Mouse (Mus musculus) frontal cortex, adult 2 months (tissue): ENCODE measurements at regions not wholly inside any gene's neighbourhood (a gene's known extent, or its start where the extent isn't known, plus 50 kb on each side); places are given as distances from the start of the nearest gene placed in this dataset.
A peak's percentile ranks its signal among the peaks of the same experiment; 100 is the strongest.

Source experiments
- DNase-seq, 2 experiments: peaks; one replicate each; pipeline ENCODE4 v3.0.0; 2022; ENCODE audit warnings: low spot score in 1 of 2; ENCODE audit errors: extremely low spot score in 1 of 2

- no peak for DNase-seq
These were observed 59.7 kb downstream of the H2al1j start for GRCm38 (mm10) chrX:11387200-11387940.

DNA sequence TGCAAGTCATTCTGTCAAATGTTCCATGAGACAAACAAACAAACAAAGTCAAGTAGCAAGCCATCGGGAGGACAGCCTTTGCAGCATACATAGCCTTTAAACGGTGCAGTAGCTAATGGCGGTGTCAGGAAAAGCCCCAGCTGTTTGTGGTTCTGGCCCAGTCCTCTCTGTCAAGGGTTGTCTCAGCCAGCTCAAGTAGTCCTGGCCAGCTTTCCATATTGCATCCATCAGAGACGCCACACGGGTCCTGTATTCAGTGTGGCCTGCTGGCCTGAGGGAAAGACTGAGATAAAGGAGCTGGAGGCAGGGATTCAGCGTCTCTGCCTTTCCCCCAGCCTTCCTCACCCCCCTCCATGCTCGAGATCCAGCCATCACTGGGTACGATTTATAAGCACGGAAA, 61.2 kb downstream of the H2al1j start:
- DNase-seq = no peak

DNA sequence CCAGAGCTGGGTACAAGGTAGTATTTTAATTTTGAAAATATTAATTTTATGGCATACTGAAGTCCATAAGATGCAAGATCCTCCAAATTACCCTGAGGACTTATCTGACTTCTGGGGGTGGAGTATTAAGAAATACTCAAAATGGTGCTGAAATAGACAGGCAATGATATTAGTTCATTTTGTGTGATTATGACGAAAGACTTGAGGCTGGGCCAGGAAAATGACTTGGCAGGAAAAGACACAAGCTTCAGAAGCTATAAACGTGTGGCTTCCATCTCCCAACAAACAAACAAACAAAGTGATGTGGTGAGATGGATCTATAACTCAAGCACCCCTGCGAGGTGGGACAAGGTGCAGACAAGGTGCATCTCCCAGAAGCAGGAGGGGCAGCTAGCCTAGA, 72.8 kb downstream of the H2al1j start:
- no peak for DNase-seq

DNA sequence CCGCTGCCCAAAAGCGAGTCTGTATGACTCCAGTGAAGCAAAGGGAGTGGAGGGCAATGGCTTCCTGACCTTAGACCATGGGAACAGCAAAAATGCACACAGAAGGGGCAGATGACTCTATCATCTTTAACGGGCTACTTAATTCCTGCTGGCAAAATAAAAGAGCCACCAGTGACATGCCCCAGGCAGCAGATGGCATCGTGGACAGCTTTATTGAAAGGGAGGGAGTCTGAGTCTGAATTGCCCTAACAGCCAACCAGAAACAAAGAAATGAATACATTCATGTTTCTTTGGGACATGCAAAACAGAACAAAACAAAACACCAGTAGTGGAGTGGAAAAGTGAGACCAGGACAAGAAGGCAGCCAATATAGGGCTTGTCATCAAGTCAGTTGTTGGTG, 76.7 kb downstream of the H2al1j start:
- DNase-seq = no peak

DNA sequence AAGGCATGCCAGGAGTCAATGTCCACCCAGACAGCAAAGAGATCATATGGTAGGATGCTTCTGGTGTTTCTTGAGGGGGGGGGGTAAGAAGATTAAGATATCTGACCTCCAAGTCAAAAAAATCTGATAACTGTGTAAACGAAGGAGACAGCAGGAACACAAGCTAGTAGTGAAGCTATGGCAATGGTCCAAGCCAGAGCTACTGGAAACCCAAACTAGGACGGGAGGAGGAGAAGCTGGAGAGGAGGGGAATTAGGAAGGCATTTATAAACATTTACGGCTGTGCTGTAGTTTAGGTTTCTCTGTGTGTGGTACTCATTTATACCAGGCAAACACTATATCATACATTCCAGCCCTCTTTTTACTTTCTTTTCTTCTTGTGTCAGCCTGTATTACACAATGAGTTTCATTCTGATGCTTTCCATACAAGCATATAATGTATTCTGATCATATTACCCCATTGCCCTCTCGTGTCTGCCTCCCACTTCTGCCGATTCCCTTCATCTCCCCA, 84.7 kb downstream of the H2al1j start:
- no peak for DNase-seq

GRCm38 (mm10) chrX:11415662-11416061, 88.0 kb downstream of the H2al1j start:
- DNase-seq = no peak

DNA sequence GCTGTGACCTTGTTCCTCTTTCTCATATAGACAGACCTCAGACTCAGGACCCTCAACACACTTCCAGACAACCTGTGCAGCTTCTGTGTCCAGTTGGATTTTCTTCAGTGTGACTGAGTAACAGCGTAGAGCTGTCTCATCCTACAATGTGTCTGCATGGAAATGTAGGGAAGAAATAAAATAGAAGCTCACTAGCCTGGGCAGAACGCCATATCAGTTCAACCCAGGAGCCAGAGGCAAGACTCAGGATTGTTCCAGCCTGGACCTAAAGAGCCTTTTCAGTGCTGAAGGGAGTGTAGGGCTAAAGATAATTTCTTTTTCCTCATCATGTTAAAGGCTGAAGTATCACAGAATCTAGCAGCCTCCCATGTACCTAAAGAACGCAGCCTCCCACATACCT, 88.9 kb downstream of the H2al1j start:
- DNase-seq = no peak

GRCm38 (mm10) chrX:11417861-11418260, 90.2 kb downstream of the H2al1j start:
- no peak for DNase-seq

DNA sequence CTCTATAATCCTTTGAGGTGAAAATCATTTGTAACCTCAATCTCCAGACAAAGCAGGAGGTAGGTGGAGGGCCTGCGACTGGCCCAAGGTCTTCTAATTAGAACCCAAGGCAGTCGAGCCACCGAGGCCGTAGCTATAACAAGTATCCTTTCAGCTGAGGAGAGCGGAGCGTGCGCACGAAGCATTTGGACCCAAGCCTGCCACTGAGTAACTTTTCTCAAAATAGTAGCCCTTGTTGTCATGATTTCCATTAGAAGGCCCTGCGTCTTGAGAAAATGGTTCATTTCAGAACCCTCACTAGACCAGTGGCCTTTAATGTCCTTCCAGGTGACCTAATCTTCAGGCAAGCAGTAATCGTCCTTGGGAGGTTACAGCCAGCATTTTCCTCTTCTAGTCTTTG, 90.6 kb downstream of the H2al1j start:
- no peak for DNase-seq

DNA sequence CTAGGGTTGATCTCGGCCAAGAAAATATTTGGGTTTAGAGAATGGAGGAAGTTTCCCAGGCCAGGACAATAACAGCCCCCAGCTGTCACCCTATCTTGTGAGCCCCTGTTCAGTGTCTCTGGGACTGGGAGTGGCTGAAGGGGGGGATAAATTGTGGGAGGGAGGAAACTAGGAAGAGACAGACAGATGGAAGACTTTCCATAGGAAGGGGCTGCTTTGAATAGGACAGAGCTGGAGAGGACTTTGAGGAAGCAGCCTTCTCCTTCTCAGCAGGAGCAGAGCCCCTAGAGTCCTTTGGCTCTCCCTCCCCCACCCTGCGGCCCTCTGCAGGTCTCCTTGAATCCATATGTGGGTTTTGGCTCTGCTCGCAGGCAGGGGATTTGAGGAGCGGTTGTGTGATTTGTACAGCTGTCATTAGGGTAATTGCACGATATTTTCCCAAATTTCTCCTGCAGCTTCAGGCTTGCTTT, 91.6 kb downstream of the H2al1j start:
- no peak for DNase-seq

DNA sequence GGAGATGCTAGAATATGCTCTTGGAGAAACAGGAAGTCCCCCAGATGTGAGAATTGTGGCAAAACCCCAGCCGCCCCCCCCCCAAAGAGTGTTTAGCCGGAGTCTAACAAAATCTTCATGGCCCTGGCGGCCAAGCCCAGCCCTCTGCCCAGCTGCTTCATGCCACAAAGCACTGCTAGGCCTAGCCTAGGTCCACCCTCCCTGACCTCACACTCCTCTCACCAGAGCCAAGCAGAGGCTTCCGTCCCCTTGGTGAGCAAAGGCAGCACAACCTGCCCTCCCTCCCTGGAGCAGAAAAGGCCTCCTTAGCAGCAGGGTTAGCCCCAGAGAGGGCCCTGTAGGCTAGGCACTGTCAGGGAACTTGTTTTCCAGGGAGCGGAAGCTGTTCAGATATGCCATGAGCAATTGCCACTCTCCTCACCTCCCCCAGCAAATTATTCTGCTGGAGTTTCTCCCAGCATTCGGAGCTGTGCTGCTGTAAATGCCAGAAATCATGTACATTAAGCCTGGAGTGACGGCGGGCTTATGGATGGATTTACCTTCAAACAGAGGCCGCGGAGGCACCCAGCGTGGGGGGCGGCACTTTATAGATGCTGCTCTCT, 104.9 kb downstream of the H2al1j start:
- DNase-seq = peak; percentile 1 to 37

- DNase-seq = no peak
These were observed 107.7 kb downstream of the H2al1j start for GRCm38 (mm10) chrX:11435338-11435737.

- peak; percentile 11 to 16 for DNase-seq
These were observed 109.7 kb downstream of the H2al1j start for GRCm38 (mm10) chrX:11437151-11437944.

DNA sequence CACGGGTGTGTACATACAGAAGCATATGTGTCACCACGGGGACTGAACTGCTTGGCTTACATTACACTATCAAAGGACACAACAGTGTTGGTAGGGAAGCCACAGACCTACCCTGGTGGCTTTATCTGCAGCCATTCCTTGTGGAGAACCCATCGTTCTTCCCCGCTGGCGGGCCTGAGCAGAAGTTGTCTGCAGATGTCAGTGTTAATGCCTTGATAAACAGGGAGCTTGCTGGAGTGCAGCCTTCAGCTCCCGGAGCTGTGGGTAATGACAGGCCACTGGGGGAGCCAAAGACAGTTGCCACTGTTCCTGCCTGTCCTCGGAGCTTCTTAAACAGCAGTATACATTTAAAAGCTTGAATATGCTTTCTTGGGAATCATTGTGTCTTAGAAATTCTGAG, 115.9 kb downstream of the H2al1j start:
- no peak for DNase-seq

DNA sequence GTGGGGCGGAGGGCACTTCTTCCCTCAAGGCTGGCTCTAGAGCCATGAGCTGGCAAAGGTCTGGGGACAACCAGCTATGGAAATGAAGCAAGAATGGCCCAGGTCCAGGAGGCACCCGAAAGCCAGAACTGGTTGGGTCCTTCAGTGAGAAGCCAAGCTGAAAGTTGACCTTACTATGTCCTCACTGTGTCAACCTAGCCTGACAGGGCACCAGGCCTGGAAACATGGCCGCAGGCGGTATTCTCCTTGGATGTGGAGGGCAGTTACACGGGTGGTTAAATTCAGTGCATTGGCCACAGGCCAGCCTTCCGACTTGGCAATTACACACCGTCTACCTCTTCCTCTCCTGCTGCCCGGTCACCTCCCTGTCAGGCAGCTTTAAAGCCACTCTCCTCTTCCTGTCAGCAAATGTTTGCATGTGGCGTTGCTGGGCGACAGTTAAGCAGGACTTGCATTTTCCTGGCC, 116.7 kb downstream of the H2al1j start:
- no peak for DNase-seq

DNA sequence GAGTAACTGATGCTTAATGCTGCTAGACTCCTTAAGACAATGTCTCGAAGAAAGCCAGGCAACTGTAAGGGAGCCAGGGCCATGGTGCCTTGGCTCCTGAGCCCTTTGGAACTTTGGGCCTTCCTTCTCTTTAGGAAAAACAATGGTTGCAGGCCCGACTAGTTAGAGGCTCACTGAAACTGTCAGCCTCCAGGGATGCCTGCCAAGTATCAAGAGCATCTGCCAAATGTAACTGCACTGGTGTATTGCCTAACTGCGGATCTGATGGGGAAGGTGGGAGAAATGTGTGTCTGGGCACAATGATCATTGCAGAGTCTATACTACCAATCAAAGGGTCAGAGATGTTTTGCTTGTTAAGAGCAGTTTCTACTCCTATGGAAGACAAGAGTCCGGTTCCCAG, 121.1 kb downstream of the H2al1j start:
- DNase-seq = peak in 1 of 2 experiments; percentile 21

- no peak for DNase-seq
These were observed 130.9 kb downstream of the H2al1j start for GRCm38 (mm10) chrX:11458521-11458920.

DNA sequence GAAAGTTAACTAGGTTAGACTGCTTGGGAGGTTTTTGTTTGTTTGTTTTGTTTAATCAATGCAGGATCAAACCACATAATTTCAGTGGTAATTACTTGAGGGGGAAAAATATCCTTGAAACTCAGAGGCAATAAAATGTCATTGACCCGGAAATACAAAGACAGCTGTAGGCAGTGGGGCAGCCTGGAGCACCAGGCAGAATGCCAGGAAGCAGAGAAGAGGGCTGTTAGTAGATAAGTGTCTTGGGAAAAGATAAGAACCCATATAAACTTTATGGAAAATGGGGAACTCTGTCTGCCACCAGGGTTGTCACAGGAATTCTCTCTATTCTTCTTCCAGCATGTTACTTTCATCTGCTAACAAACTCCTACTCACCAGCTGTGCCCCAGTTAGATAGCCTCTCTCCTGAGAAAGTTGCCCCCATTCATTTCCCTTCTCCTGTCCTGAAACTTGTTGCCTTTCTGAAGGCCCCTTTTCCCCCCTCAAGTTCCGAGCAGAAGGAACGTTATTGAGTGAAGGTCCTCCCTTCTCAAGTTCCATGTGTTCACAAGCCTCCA, 136.4 kb downstream of the H2al1j start:
- DNase-seq = peak in 1 of 2 experiments; percentile 39

GRCm38 (mm10) chrX:11466191-11466590, 138.6 kb downstream of the H2al1j start:
- DNase-seq = peak in 1 of 2 experiments; percentile 11

GRCm38 (mm10) chrX:11479696-11480339, 152.2 kb downstream of the H2al1j start:
- no peak for DNase-seq
